Mouse (Mus musculus): ENCODE results near the gene Olfr1302. TPM values are rescaled to one million over a fixed set of nuclear protein-coding genes. Genes with fewer than 3 reads are reported as not detected.

Gene Olfr1302
- not detected in 2 replicates for polyA plus RNA-seq (2015; fragmentation: Nextera tagmentation; extraction: Ambion mirVana)

DNA sequence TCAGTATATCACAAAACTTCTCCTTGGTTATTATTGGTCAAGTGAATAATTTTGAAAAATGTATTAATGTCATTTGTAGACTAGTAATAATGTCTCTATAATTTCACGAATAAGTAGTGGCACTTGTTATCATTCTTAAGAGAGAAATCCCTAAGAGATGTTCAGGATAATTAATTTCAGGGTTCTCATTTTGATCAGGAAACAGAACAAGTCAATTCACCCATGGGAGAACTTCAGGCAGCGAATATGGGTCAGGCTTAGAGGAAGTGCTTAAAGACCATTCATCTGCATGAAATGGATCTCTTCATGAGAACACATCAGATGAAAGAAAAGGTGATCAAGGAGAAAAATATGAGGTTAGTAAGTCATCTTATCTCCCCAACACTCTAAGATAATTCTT lies at the start of gene Olfr1302:
Gene Olfr1302, plus strand, starts transcription at position 301 of the 400 bp plus-strand sequence.
- no peak within 1 kb of the TSS for H3K27ac ChIP-seq (ENCODE audit: low read length)
- H3K36me3 ChIP-seq (ENCODE audit: control insufficient read depth, insufficient read depth): no peaks in the 10 kb centered on the region
- H3K4me2 ChIP-seq (ENCODE audit: low read length): no peak within 1 kb of the TSS
- no peaks in the 10 kb centered on the region for H3K4me1 ChIP-seq (replicated peaks; ENCODE audit: control insufficient read depth, insufficient read depth, low read length)
- H3K9me3 ChIP-seq (ENCODE audit: control insufficient read depth, low read length): no peaks in the 10 kb centered on the region
- no peak within 1 kb of the TSS for H3K9ac ChIP-seq (replicated peaks; ENCODE audit: low read depth, low read length)
- H3K27me3 ChIP-seq (replicated peaks; ENCODE audit: control insufficient read depth, insufficient read depth, low read length): no peaks in the 10 kb centered on the region
- no peak within 1 kb of the TSS for H3K4me3 ChIP-seq (replicated peaks; ENCODE audit: low read length)
- WGBS: 83% methylated on average over 2 of the region's 2 CpGs
- ATAC-seq: no peak

DNA sequence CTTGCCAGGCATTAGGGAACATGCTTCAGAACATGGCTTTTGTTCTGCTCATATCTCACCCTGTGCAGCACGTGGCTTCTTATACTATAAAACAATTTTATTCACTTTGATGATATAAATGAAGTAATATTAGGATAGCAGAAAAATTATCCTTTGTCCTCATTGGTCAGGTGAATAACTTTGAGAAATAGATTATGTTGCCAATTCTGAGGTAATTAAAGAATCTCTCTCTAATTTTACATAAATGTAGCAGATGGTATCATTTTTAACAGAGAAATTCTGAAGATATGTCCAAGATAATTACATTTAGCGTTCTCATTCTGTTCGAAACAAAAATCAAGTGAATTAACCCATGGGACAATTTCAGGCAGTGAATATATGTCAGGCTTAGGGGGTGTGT lies 26.5 kb upstream of the Olfr1302 start, which contains the start of gene Olfr1301:
Gene Olfr1301, plus strand, starts transcription at position 301 of the 400 bp plus-strand sequence.
- no peak within 1 kb of the TSS for H3K9ac ChIP-seq (replicated peaks; ENCODE audit: low read depth, low read length)
- 87% methylated on average over 3 of the region's 3 CpGs for WGBS
- no peak for ATAC-seq

DNA sequence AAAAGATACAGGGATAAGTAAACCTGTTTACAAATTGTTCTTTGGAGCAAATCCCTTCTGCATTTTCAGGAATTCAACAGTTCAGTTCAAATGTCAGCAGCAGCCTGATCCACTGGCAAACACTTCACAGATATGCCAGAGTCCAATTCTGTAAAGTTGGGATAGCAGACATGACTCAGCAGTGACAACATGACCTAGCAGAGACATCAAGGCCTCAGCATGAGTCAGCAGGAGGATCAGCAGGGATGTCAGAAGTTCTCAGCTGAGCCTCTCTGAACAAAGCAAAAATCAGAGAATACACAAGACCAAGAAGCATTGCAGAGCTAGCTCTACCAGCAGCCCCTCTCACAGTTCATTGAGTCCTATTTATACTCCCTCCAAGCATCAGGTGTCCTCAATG lies 35.7 kb downstream of the Olfr1302 start:
- H3K9ac ChIP-seq (replicated peaks; ENCODE audit: low read depth, low read length): no peak overlapping the region

More for the DNA sequence above, 26.5 kb upstream of the Olfr1302 start, which contains the start of gene Olfr1301:
- Histone ChIP-seq H3K4me1 (replicated peaks; ENCODE audit: control insufficient read depth, insufficient read depth, low read length) (no peaks in the 10 kb centered on the region), H3K4me3 (replicated peaks; ENCODE audit: low read length) (no peak within 1 kb of the TSS), H3K36me3 (ENCODE audit: control insufficient read depth, insufficient read depth) (no peaks in the 10 kb centered on the region), H3K27ac (ENCODE audit: low read length) (no peak within 1 kb of the TSS), H3K27me3 (replicated peaks; ENCODE audit: control insufficient read depth, insufficient read depth, low read length) (no peaks in the 10 kb centered on the region), H3K4me2 (ENCODE audit: low read length) (no peak within 1 kb of the TSS), H3K9me3 (ENCODE audit: control insufficient read depth, low read length) (no peaks in the 10 kb centered on the region)

DNA sequence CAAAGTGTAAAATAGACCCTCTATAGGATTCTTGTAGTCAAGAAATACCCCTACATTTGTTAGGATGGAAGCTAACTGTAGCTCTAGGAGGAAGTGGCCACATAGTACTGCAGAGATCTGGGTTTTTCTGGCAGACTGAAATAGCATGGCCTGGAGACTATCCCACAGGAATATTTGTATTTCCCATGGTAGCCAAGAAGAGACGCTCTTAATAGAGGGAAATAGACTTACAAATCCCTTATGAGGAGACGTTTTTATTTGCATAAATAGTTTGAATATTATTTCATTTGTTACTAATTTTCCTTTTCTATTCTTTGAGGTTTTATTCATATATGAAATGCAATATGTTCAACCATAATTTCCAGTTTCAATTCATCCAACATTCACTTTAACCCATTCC lies 43.0 kb downstream of the Olfr1302 start, which contains the start of gene Olfr1303:
Gene Olfr1303, minus strand, starts transcription at position 101 of the 400 bp plus-strand sequence.
- Histone ChIP-seq H3K9ac (replicated peaks; ENCODE audit: low read depth, low read length) (no peak within 1 kb of the TSS), H3K9me3 (ENCODE audit: control insufficient read depth, low read length) (no peaks in the 10 kb centered on the region), H3K27me3 (replicated peaks; ENCODE audit: control insufficient read depth, insufficient read depth, low read length) (no peaks in the 10 kb centered on the region), H3K36me3 (ENCODE audit: control insufficient read depth, insufficient read depth) (no peaks in the 10 kb centered on the region), H3K27ac (ENCODE audit: low read length) (no peak within 1 kb of the TSS), H3K4me3 (replicated peaks; ENCODE audit: low read length) (no peak within 1 kb of the TSS), H3K4me2 (ENCODE audit: low read length) (no peak within 1 kb of the TSS), H3K4me1 (replicated peaks; ENCODE audit: control insufficient read depth, insufficient read depth, low read length) (no peaks in the 10 kb centered on the region)
- 80% methylated on average over 2 of the region's 2 CpGs for WGBS
- no peak for ATAC-seq

More for the DNA sequence above, 35.7 kb downstream of the Olfr1302 start:
- Histone ChIP-seq H3K9me3 (ENCODE audit: control insufficient read depth, low read length) (no peaks in the 10 kb centered on the region), H3K27me3 (replicated peaks; ENCODE audit: control insufficient read depth, insufficient read depth, low read length) (no peaks in the 10 kb centered on the region), H3K4me2 (ENCODE audit: low read length) (no peak overlapping the region), H3K27ac (ENCODE audit: low read length) (no peak overlapping the region), H3K4me3 (replicated peaks; ENCODE audit: low read length) (no peak overlapping the region), H3K4me1 (replicated peaks; ENCODE audit: control insufficient read depth, insufficient read depth, low read length) (no peaks in the 10 kb centered on the region), H3K36me3 (ENCODE audit: control insufficient read depth, insufficient read depth) (no peaks in the 10 kb centered on the region)
- ATAC-seq: no peak

Other genes with a start within 250 kb of the Olfr1302 start
- gene Olfr1294, start 237.1 kb upstream of the Olfr1302 start, polyA plus RNA-seq (2015; fragmentation: Nextera tagmentation; extraction: Ambion mirVana): not detected in 2 replicates
- not detected in 2 replicates for gene Olfr1295, start 207.7 kb upstream of the Olfr1302 start, polyA plus RNA-seq (2015; fragmentation: Nextera tagmentation; extraction: Ambion mirVana)
- gene Olfr1297, start 150.9 kb upstream of the Olfr1302 start, polyA plus RNA-seq (2015; fragmentation: Nextera tagmentation; extraction: Ambion mirVana): not detected in 2 replicates
- not detected in 2 replicates for gene Olfr1298, start 128.2 kb upstream of the Olfr1302 start, polyA plus RNA-seq (2015; fragmentation: Nextera tagmentation; extraction: Ambion mirVana)
- not detected in 2 replicates for gene Olfr1299, start 116.0 kb upstream of the Olfr1302 start, polyA plus RNA-seq (2015; fragmentation: Nextera tagmentation; extraction: Ambion mirVana)
- not detected in 2 replicates for gene Olfr1301, start 26.4 kb upstream of the Olfr1302 start, polyA plus RNA-seq (2015; fragmentation: Nextera tagmentation; extraction: Ambion mirVana)
- gene Olfr1303, start 42.9 kb downstream of the Olfr1302 start, polyA plus RNA-seq (2015; fragmentation: Nextera tagmentation; extraction: Ambion mirVana): not detected in 2 replicates
- not detected in 2 replicates for gene Olfr1305, start 99.7 kb downstream of the Olfr1302 start, polyA plus RNA-seq (2015; fragmentation: Nextera tagmentation; extraction: Ambion mirVana)
- gene Olfr1306, start 138.8 kb downstream of the Olfr1302 start, polyA plus RNA-seq (2015; fragmentation: Nextera tagmentation; extraction: Ambion mirVana): not detected in 2 replicates
- gene Olfr1307, start 172.0 kb downstream of the Olfr1302 start, polyA plus RNA-seq (2015; fragmentation: Nextera tagmentation; extraction: Ambion mirVana): not detected in 2 replicates
- not detected in 2 replicates for gene Olfr1308, start 187.5 kb downstream of the Olfr1302 start, polyA plus RNA-seq (2015; fragmentation: Nextera tagmentation; extraction: Ambion mirVana)
- not detected in 2 replicates for gene Olfr1309, start 212.9 kb downstream of the Olfr1302 start, polyA plus RNA-seq (2015; fragmentation: Nextera tagmentation; extraction: Ambion mirVana)
- not detected in 2 replicates for gene Olfr1310, start 235.3 kb downstream of the Olfr1302 start, polyA plus RNA-seq (2015; fragmentation: Nextera tagmentation; extraction: Ambion mirVana)
- gene Olfr1311, start 247.0 kb downstream of the Olfr1302 start, polyA plus RNA-seq (2015; fragmentation: Nextera tagmentation; extraction: Ambion mirVana): not detected in 2 replicates

Measured in forebrain, embryonic 16.5 days (tissue).